Mouse (Mus musculus) kidney, postnatal 25 days (tissue): ENCODE data around the gene Gp1ba.

ENCODE experiments used
- DNase-seq, 2 experiments: peaks; one replicate each; pipeline ENCODE4 v3.0.0; 2021; ENCODE audit warnings: mixed read lengths in 2 of 2

Gp1ba gene

DNA sequence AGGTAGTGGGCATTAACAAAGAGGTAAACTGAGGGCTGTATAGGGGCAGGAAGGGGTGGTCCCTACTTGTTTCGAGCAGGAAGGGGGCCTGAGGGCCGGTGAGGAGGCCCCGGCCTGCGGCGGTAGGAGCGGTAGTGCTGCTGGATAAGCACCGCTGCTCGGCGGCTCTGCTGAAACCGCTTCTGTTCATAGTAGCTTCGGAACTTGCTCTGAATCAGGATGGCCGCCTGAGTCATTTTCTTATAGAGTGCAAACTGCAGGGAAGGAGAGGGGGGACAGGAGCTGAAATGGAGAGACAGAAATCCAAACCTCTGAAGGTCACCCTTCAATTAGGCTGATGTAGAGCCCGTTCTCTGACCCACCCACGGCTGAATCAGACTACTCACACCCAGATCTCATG is 31.6 kb downstream of the Gp1ba start:
- peak; percentile 28 to 62 for DNase-seq

DNA sequence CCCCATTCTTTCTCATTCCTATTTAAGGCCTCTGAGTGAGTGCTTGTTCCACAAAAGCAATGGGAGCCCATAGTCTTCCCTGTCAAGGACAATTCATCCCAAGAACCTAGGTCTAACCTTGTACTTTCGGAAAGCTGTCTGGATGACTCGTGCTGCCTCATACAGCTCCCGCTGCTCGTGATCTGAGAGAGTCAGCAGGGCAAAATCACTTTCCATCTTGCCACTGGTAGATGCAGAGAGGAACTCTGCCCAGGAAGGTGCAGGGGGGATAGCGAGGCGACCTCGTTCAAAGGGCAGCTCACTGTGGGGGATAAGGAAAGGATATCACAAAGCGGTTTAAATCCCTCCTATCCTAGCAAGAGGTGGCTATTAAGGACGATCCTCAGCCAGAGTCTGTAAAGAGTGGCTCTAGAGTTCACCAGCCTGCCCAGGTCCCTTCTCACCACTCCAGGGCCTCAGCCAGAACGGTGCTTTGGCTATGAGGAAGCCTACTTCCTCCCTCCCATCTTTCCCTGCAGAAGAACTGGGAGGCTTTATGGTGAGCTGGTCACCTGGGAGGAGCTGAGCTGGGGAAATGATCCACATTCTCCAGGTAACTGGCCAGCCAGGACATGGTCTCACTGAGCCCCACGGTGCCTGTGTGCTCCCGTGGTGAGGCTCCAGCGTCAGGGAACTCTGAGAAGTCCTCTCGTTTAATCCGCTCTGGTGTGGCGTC is 32.6 kb downstream of the Gp1ba start:
- DNase-seq: peak in 1 of 2 experiments; percentile 61

DNA sequence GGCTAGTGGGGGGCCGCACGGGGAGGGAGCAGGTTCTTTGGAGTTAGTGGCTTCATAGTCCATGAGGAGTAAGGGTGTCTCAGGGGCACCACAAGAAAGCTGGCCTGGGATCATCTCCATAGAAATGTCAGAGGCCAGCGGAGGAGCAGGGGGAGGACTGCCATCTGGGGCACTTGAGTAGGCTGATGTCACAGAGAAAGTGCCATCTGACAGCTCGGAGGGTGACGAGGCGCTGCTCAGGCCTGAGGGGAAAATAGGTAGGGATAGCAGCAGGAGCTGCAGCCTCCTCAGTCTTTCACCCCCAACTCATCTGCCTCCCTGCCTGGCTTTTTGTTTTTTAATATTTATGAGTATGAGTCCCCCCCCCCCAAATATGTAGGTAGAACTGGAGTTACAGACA is 35.1 kb downstream of the Gp1ba start:
- peak in 1 of 2 experiments; percentile 25 for DNase-seq

DNA sequence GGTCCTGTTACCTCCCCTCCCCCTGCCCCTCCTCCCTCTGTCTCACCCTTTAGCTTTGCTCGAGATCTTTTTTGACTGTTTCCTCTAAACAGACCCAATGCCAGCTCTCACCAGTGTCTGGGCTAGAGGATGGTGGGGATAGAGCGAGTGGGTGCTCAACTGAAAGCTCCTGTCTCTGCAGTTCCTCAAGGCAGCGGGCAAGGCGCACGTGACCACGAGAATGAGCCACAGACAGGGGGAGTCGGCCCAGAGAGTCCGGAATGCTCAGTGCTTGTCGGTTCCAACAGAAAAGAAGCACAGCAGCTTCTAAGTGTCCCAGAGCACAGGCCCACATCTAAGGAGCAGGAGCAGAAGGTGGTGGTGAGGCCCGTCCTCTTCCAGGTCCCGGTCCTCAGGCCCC is 35.6 kb downstream of the Gp1ba start:
- DNase-seq: peak in 1 of 2 experiments; percentile 42

DNA sequence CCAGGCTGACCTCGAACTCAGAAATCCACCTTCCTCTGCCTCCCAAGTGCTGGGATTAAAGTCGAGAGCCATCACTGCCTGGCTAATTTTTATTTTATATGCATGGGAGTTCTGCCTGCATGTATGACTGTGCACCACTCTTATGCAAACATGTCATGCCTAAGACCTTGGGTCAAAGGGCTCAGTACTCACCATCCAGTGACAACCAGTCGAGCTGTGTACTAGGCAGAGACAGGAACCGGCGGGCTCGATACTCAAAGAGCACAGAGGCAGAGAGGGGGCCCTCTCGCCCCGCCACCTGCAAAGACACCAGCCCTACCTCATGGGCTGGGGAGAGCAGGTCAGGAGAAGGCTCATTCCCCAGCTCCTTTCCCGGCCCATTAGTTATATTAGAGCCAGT is 39.2 kb downstream of the Gp1ba start:
- DNase-seq: peak in 1 of 2 experiments; percentile 28

DNA sequence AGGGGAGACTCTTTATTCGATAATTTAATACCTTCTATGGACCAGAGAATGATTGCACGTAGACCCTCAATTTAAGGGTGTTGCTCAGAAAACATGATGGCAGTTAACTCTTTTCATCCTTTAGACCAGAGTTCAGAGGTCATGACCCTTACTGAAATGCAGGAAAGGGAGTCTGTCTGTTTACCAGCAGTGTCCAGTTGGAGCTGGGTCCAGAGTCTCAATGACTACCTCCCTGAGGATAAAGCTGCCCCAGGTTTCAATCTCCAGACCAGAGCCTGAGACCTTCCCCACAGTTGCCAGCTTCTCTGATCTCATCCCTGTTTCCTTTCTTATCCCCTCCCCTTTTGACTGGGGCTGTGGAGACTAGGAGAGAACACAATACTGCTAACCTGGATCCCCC is 39.7 kb downstream of the Gp1ba start:
- DNase-seq: peak in 1 of 2 experiments; percentile 31

DNA sequence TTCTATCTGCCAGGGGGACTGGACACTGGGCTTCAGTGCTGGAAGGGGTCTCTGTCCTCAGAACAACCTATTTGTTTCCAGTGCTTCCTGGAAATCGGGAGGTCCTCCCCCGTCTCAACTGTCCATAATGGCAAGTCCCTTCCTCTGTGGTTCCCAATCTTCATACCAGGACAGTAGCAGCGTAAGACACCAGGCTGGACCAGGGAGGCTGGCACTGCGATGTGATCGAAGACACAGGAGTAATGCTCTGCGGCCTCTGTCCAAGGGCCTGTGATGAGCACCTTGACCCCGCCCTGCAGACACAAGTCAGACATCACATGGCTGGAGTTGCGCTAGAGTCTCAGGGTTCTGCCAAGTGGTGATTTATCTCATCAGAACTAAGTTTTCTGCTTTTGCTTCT is 40.4 kb downstream of the Gp1ba start:
- peak in 1 of 2 experiments; percentile 32 for DNase-seq

DNA sequence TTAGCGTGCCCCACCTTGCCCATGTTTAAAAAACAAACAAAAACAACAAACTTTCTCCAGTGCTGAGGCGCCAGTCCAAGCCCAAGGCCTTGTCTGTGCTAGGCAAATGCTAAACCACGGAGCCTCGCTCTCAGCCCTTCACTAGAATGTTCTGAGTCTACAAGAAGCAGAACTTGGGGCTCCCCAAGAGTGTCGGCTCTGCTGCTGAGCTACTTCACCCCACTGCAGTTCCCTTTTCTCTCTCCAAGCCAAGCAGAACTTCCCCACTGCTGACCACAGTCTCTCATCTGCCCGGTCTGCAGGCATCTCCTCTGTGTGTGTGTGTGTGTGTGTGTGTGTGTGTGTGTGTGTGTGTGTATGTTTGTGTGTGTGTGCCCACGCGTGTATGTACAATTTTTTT is 41.0 kb downstream of the Gp1ba start:
- peak in 1 of 2 experiments; percentile 34 for DNase-seq

DNA sequence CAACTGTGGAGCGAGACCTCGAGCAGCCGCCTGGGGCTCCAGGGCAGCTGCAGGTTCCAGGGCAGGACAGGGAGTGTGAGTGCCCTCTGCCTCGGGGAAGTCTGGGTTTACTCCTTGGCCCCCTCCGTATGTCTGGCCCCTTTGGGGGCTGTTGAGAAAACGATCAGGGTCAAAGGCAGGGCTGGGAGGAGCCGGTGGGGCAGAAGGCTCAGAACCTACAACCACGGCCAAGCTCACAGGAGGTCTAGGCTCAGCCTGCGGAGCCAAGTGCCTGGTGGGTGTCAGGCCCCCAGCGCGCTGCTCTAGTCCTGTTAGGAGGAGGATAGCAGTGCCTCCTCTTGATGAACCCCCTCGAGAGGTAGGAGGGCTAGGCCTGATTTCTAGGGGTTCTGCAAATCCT is 42.2 kb downstream of the Gp1ba start:
- DNase-seq: peak in 1 of 2 experiments; percentile 35

DNA sequence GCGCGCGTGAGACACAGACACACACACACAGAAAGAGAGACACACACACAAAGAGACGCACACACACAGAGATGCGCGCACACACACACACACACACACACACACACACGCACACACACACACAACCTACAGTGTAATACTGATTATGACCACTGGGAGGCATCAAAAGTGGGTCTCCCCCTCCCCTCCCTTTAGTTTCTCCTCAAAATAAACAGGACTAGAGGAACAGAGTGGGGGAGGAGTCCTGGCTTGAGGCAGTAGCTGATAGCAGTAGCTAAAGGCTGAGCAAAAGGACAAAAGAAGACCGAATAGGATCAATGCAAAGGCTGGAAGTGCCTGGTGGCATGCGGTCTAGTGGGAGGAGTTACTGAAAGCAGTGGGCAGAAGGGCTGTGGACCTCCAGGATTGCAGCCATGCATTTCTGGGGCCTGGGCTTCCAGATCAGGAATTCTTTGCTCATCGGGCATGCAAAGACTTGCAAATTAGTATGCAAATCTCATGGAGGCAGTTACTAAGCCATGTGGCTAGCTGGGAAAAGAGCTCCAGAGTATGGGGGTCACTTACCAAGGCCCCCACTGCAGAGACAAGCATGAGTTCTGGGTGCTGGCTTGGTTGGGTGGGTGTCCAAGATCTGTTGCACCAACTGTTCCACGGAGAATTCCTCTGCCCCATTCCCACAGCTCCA is 43.1 kb downstream of the Gp1ba start:
- DNase-seq: peak in 1 of 2 experiments; percentile 32

DNA sequence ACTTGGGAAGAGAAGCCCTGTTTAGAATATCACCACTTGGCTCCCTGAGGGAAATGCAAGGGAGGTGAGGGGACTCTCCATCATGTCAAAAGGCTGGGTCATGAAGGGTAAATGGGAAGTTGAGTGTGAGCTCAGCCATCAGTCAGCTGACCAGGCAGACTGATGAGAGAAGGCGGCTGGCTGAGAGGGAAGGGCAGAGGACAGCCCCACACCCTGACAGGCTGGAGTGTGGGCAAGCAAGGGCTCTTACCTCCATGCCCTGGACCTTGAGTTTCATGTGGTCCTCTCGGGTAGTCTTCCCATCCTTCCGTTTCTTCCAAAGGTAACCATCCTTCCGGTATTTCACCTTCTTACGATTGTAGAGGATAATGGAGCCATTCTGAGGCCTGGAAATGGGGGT is 44.7 kb downstream of the Gp1ba start:
- DNase-seq: peak in 1 of 2 experiments; percentile 10

DNA sequence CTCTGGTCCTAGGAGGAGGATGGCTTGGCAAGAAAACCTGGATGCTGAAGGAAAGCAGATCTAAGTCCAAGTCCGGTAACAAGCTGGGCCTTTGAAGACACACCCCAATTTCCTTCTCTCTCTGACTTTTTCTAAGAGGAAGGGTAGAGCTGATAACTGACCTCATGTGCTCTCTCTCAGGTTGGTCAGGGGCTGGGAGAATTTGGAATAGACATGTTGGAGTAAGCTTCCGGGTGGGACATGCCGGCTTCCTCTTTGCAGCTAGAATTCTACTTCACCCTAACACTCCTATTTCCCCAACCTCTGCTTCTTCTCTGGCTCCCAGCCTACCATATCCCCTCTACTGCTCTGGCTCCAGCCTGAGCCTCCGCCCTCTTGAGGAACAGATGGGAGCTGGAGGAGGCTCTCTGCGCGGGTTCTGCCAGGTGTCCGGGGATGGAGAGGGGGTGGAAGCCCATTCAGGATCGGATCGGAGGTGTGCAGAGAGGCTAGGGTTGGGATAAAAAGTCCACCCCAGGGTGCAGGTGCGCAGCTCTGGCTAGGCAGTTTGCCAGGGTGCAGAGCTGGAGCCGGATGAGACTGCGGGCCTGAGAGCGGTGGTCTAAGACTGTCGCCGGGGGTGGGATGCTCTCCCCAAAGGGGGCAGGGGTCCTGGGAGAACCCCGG is 48.1 kb downstream of the Gp1ba start:
- peak; percentile 30 to 67 for DNase-seq

DNA sequence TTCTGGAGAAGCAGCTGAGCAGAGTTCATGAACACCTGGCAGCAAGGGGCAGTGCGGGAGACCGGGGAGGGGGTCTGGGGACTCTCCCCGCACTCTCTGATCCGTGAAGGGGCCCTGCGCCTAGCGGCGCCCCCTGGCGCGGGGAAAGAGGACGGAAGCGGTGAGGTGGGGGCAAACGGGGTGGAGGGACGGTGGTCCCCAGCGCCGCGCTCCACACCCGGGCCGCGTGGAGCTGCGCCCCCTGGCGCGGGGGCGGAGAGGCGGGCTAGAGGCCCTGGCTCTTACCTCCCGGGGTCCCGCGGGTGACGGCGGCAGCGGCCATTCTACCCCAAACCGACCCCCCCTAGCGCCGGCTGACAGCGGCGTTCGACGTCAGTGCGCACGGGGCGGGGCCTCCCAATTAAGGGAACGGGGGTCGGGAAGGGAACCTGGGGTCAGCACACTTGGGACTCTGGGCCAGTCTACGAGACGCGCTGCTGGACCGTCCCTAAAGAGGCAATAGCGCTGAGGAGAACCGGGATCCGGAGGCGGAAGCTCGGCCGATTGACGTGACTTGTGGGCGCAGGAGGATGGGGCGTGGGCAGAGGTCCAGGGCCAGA is 48.8 kb downstream of the Gp1ba start, which contains the start of gene Camta2:
Gene Camta2, minus strand, starts transcription at position 505 of the 599 bp plus-strand sequence.
- peak; percentile 94 to 95 for DNase-seq

DNA sequence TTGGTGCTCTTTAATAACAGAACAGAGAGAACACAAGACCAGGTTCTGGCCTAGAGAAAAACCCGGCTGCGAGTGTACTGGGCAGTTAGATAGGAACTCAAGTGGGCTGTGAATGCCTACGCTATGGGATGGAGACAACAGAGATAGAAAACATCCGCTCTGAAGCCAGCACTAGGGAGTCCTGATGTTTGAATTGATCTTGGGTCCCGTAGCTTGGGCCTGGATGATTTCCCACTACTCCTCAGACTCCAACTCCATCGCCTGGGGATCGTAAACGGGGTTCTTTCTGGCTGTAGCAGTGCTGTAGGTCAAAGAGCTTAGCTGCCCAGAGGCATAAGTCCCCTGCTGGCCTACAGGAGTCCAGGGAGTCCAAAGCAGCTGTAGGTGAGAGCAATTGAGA is 49.5 kb downstream of the Gp1ba start:
- DNase-seq: peak in 1 of 2 experiments; percentile 38

DNA sequence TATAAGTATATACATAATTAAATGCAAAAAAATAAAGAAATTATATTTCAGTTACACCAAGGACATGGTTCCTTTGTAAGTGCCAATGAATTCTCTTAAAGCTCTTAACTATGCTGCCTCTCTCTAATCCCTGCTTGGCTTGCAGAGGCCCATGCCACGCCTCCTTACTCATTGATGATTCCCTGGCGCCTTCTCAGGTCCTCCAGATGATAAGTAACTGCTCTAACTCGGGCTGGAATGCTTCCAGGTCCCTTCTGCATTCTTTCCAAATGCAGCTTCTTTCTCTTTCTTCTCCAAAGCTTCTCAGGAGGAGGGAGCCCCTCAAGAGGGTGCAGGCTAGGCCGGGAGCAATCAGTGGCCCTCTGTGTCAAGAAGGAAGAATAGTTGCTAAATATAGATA is 50.7 kb downstream of the Gp1ba start:
- peak; percentile 47 to 61 for DNase-seq
